Mouse (Mus musculus) MEL (cell line): ENCODE measurements around the gene Ybx2. TPM values are rescaled to one million over a fixed set of nuclear protein-coding genes. Genes with fewer than 3 reads are reported as not detected.
"Not testable (repeated sequence)": the region's sequence is repeated elsewhere in the genome, so short reads cannot be mapped to it uniquely, and the experiment has no call there.

Experiments used
- DNase-seq: peaks from one replicate; pipeline ENCODE4 v3.0.0; 2011; ENCODE audit warnings: low read depth, low spot score
- H3K27ac ChIP-seq: 2 replicates; pipeline ENCODE4 v1.5.1; 2012; ENCODE audit warnings: low read depth, mild to moderate bottlenecking, control low read depth, low read length, moderate library complexity; ENCODE audit not compliant: control insufficient read depth
- H3K27me3 ChIP-seq, 2 experiments: fragments of 150-350 bp in 1 of 2; sonication (generic) in 1 of 2; 2 replicates each; pipeline ENCODE4 v1.6.1; 2012; ENCODE audit warnings: low read length in 2 of 2, mild to moderate bottlenecking in 2 of 2, improper control_type of control experiment in 1 of 2, moderate library complexity in 1 of 2; ENCODE audit not compliant: insufficient read depth in 2 of 2, control insufficient read depth in 1 of 2
- H3K36me3 ChIP-seq, 2 experiments: 2 replicates each; pipeline ENCODE4 v1.6.1; 2012 to 2014; ENCODE audit warnings: low read length in 2 of 2, improper control_type of control experiment in 1 of 2, inconsistent platforms in 1 of 2, mild to moderate bottlenecking in 1 of 2; ENCODE audit not compliant: insufficient read depth in 2 of 2, control insufficient read depth in 1 of 2
- H3K4me1 ChIP-seq, 2 experiments: fragments of 150-350 bp in 1 of 2; sonication (generic) in 1 of 2; 2 replicates each; pipeline ENCODE4 v1.6.1; 2012; ENCODE audit warnings: low read length in 2 of 2, improper control_type of control experiment in 1 of 2, mild to moderate bottlenecking in 1 of 2; ENCODE audit not compliant: insufficient read depth in 2 of 2, control insufficient read depth in 1 of 2
- H3K4me3 ChIP-seq, 2 experiments: fragments of 150-350 bp in 1 of 2; sonication (generic) in 1 of 2; 2 replicates each; pipeline ENCODE4 v1.5.1; 2012; ENCODE audit warnings: low read depth in 2 of 2, low read length in 2 of 2, mild to moderate bottlenecking in 2 of 2, moderate library complexity in 2 of 2, control low read depth in 1 of 2, improper control_type of control experiment in 1 of 2; ENCODE audit not compliant: control insufficient read depth in 1 of 2, insufficient read depth in 1 of 2
- H3K79me2 ChIP-seq: 2 replicates; pipeline ENCODE4 v1.6.1; 2012; ENCODE audit warnings: mild to moderate bottlenecking, low read length, moderate library complexity; ENCODE audit not compliant: control insufficient read depth, poor library complexity, insufficient read depth
- H3K9ac ChIP-seq: 2 replicates; pipeline ENCODE4 v1.6.1; 2012; ENCODE audit warnings: low read depth, mild to moderate bottlenecking, control low read depth, low read length, moderate library complexity; ENCODE audit not compliant: control insufficient read depth, poor library complexity, severe bottlenecking
- H3K9me3 ChIP-seq: fragments of 150-350 bp; sonication (generic); replicated peaks from 2 replicates; pipeline ENCODE4 v1.6.1; 2012; ENCODE audit warnings: mild to moderate bottlenecking, low read length, improper control_type of control experiment, moderate library complexity; ENCODE audit not compliant: insufficient read depth
- BHLHE40 ChIP-seq: IDR thresholded peaks from 2 replicates; pipeline ENCODE4 v1.6.1; 2012; ENCODE audit warnings: low read depth, mild to moderate bottlenecking, inconsistent platforms, low read length, improper control_type of control experiment, borderline replicate concordance
- CHD1 ChIP-seq: IDR thresholded peaks from 2 replicates; pipeline ENCODE4 v1.6.1; 2012; ENCODE audit warnings: low read depth, mild to moderate bottlenecking, inconsistent platforms, low read length, improper control_type of control experiment
- CHD2 ChIP-seq: IDR thresholded peaks from 2 replicates; pipeline ENCODE4 v1.6.1; 2011; ENCODE audit warnings: low read length, improper control_type of control experiment
- E2F4 ChIP-seq: IDR thresholded peaks from 2 replicates; pipeline ENCODE4 v1.6.1; 2011; ENCODE audit warnings: low read depth, low read length, improper control_type of control experiment, borderline replicate concordance
- GABPA ChIP-seq: IDR thresholded peaks from 2 replicates; pipeline ENCODE4 v1.6.1; 2012; ENCODE audit warnings: low read depth, mild to moderate bottlenecking, inconsistent platforms, low read length, improper control_type of control experiment, moderate library complexity
- GATA1 ChIP-seq: IDR thresholded peaks from 2 replicates; pipeline ENCODE4 v1.6.1; 2011; ENCODE audit warnings: low read depth, low read length, improper control_type of control experiment
- MAFK ChIP-seq: IDR thresholded peaks from 2 replicates; pipeline ENCODE4 v1.6.1; 2011; ENCODE audit warnings: low read depth, mild to moderate bottlenecking, low read length, improper control_type of control experiment, borderline replicate concordance
- MAX ChIP-seq: IDR thresholded peaks from 2 replicates; pipeline ENCODE4 v1.6.1; 2011; ENCODE audit warnings: low read length, improper control_type of control experiment
- MAZ ChIP-seq: IDR thresholded peaks from 2 replicates; pipeline ENCODE4 v1.6.1; 2012; ENCODE audit warnings: low read depth, mild to moderate bottlenecking, inconsistent platforms, low read length, improper control_type of control experiment
- MEF2A ChIP-seq: IDR thresholded peaks from 2 replicates; pipeline ENCODE4 v1.6.1; 2014; ENCODE audit warnings: low read depth, mild to moderate bottlenecking, inconsistent platforms, low read length, improper control_type of control experiment; ENCODE audit not compliant: poor library complexity, insufficient replicate concordance, severe bottlenecking; ENCODE audit errors: extremely low read depth
- MXI1 ChIP-seq: IDR thresholded peaks from 2 replicates; pipeline ENCODE4 v1.6.1; 2011; ENCODE audit warnings: mild to moderate bottlenecking, low read depth, low read length, improper control_type of control experiment
- MYB ChIP-seq: IDR thresholded peaks from 2 replicates; pipeline ENCODE4 v1.6.1; 2011; ENCODE audit warnings: mild to moderate bottlenecking, low read depth, low read length, improper control_type of control experiment
- MYC ChIP-seq: IDR thresholded peaks from 2 replicates; pipeline ENCODE4 v1.6.1; 2011; ENCODE audit warnings: low read depth, mild to moderate bottlenecking, low read length, improper control_type of control experiment, moderate library complexity
- NRF1 ChIP-seq: IDR thresholded peaks from 2 replicates; pipeline ENCODE4 v1.6.1; 2014; ENCODE audit warnings: low read depth, mild to moderate bottlenecking, inconsistent platforms, low read length, improper control_type of control experiment, moderate library complexity; ENCODE audit not compliant: poor library complexity, insufficient read depth, severe bottlenecking
- POLR2AphosphoS2 ChIP-seq: IDR thresholded peaks from 2 replicates; pipeline ENCODE4 v1.6.1; 2011; ENCODE audit warnings: low read length, improper control_type of control experiment
- POLR2AphosphoS5 ChIP-seq: IDR thresholded peaks from 2 replicates; pipeline ENCODE4 v1.6.1; 2012; ENCODE audit warnings: low read depth, borderline replicate concordance, mild to moderate bottlenecking, inconsistent platforms, low read length, moderate library complexity, mixed read lengths
- RAD21 ChIP-seq: IDR thresholded peaks from 2 replicates; pipeline ENCODE4 v1.6.1; 2011; ENCODE audit warnings: mild to moderate bottlenecking, low read depth, low read length, improper control_type of control experiment
- RCOR1 ChIP-seq: IDR thresholded peaks from 2 replicates; pipeline ENCODE4 v1.6.1; 2012; ENCODE audit warnings: low read depth, mild to moderate bottlenecking, inconsistent platforms, low read length, improper control_type of control experiment
- TBP ChIP-seq: IDR thresholded peaks from 2 replicates; pipeline ENCODE4 v1.8.0; 2011; ENCODE audit warnings: low read depth, low read length, improper control_type of control experiment
- USF1 ChIP-seq: IDR thresholded peaks from 2 replicates; pipeline ENCODE4 v1.6.1; 2014; ENCODE audit warnings: low read depth, mild to moderate bottlenecking, inconsistent platforms, low read length, improper control_type of control experiment, moderate library complexity
- USF2 ChIP-seq, 2 experiments: IDR thresholded peaks; 2 replicates each; pipeline ENCODE4 v1.6.1; 2011 to 2012; ENCODE audit warnings: improper control_type of control experiment in 2 of 2, low read length in 2 of 2, borderline replicate concordance in 1 of 2, inconsistent platforms in 1 of 2, low read depth in 1 of 2, mild to moderate bottlenecking in 1 of 2; ENCODE audit not compliant: insufficient read depth in 1 of 2
- ZC3H11A ChIP-seq: IDR thresholded peaks from 2 replicates; pipeline ENCODE4 v1.6.1; 2012; ENCODE audit warnings: low read depth, mild to moderate bottlenecking, inconsistent platforms, low read length, improper control_type of control experiment
- ZKSCAN1 ChIP-seq: IDR thresholded peaks from 2 replicates; pipeline ENCODE4 v1.6.1; 2012; ENCODE audit warnings: low read depth, mild to moderate bottlenecking, inconsistent platforms, low read length, improper control_type of control experiment, moderate library complexity
- ZMIZ1 ChIP-seq: IDR thresholded peaks from 2 replicates; pipeline ENCODE4 v1.6.1; 2012; ENCODE audit warnings: low read depth, mild to moderate bottlenecking, inconsistent platforms, low read length, improper control_type of control experiment, moderate library complexity
- ZNF384 ChIP-seq: IDR thresholded peaks from 2 replicates; pipeline ENCODE4 v1.6.1; 2012; ENCODE audit warnings: low read depth, mild to moderate bottlenecking, inconsistent platforms, low read length, improper control_type of control experiment
- polyA plus RNA-seq, 2 experiments: library from polyadenylated mRNA; stranded (reverse) in 1 of 2; unstranded in 1 of 2; fragments of >175 nt in 1 of 2; fragments of >200 nt in 1 of 2; gene quantifications; 2 replicates each; pipeline versions ENCODE4 v1.2.1 to v1.2.4; 2012; ENCODE audit warnings: low replicate concordance in 2 of 2, low read depth in 1 of 2; ENCODE audit not compliant: insufficient read length in 2 of 2, insufficient read depth in 1 of 2, missing spikeins in 1 of 2
- total RNA-seq: library from RNA; depleted of rRNA; stranded (reverse); fragments of 300-350 nt; gene quantifications from 2 replicates; pipeline ENCODE4 v1.2.3, GENCODE M21; 2012

Ybx2 gene
- total and polyA plus RNA-seq, 3 experiments = 0.50 to 0.92 TPM; not detected in 1

DNA sequence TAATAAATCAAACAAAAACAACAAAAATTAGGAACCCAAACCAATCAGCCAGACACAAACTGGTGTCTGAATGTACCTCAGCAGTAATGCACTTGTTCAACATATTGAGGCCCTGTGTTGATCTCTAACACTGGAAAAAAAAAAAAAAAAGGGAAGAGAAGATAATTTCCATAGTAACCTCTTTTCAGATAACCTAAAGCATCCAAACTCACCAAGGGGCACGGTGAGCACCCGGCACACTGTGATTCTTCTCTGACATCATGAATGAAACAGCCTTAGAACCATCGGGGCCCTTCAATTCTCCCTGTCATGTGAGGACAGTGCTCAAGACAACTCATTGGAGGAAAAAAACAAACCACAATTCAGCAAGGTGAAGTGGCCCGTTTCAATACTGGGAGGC, 5.9 kb upstream of the Ybx2 start (continued):
- TF ChIP-seq MYB (no peak), GATA1 (peak; percentile 99), MEF2A (no peak), RCOR1 (peak; percentile 91), MYC (peak; percentile 84; the same call in 1 of the 2 replicates), GABPA (no peak), E2F4 (no peak), POLR2AphosphoS5 (no peak), MAX (peak; percentile 60; the same call in 1 of the 2 replicates), ZNF384 (peak; percentile 99), USF1 (peak; percentile 44), ZKSCAN1 (peak; percentile 87; the same call in 1 of the 2 replicates)

DNA sequence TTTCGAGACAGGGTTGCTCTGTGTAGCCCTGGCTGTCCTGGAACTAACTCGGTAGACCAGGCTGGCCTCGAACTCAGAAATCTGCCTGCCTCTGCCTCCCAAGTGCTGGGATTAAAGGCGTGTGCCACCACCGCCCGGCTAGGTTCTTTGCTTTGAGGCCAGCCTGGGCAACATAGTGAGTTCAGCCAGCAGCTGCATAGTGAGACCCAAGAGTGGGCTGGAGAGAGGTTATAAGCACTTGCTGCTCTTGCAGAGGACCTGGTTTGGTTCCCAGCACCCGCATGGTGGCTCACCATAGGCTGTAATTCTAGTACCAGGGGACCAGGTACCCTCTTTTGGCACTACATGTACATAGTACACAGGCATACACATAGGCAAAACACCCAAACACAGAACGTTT, 5.4 kb upstream of the Ybx2 start:
- not testable (repeated sequence) for H3K9me3 ChIP-seq, H3K4me3 ChIP-seq, H3K79me2 ChIP-seq, H3K27me3 ChIP-seq
- Histone ChIP-seq H3K4me1 (peaks cover 9 to 35% of the 10 kb centered on the region in 2 experiments; a peak in 3 of 4 replicates), H3K36me3 (peaks cover 0 to 34% of the 10 kb centered on the region in 2 experiments; a peak in 2 of 4 replicates), H3K9ac (0 out of 2 replicates have a peak overlapping the region, but pooled peaks have one; percentile 8), H3K27ac (peak overlapping the region; percentile 74)
- 0 out of 2 replicates have a peak, but pooled peaks have one; percentile 3 for TF ChIP-seq MXI1
- DNase-seq = peak; percentile 68

GRCm38 (mm10) chr11:69930967-69931537, 4.5 kb upstream of the Ybx2 start:
- peak; percentile 96 for DNase-seq
- peak overlapping the region; percentile 45 to 47 for H3K4me3 ChIP-seq
- TF ChIP-seq ZMIZ1 = no peak
- 0 out of 2 replicates have a peak, but pooled peaks have one; percentile 12 for TF ChIP-seq TBP
- no peak for TF ChIP-seq MAFK
- peak; percentile 68; the same call in 1 of the 2 replicates for TF ChIP-seq RCOR1
- TF ChIP-seq GABPA = no peak
- TF ChIP-seq MAZ = peak; percentile 78; the same call in 1 of the 2 replicates
- no peak for TF ChIP-seq POLR2AphosphoS2
- no peak for TF ChIP-seq ZKSCAN1
- no peak for TF ChIP-seq RAD21
- TF ChIP-seq CHD1 = peak; percentile 49; the same call in 1 of the 2 replicates
- TF ChIP-seq MYC = peak; percentile 23; the same call in 1 of the 2 replicates
- no peak for TF ChIP-seq USF2 (IDR thresholded peaks at IDR 0.05; ENCODE audit: borderline replicate concordance in 1 of 2, insufficient read depth in 1 of 2, low read depth in 1 of 2, low read length in 2 of 2)
- TF ChIP-seq USF1 = no peak
- no peak for TF ChIP-seq ZNF384
- TF ChIP-seq ZC3H11A = no peak; the same call in 1 of the 2 replicates
- TF ChIP-seq MXI1 = peak; percentile 50; the same call in 1 of the 2 replicates
- no peak for TF ChIP-seq BHLHE40
- TF ChIP-seq MEF2A = no peak
- TF ChIP-seq NRF1 = no peak
- no peak for TF ChIP-seq POLR2AphosphoS5
- TF ChIP-seq CHD2 = no peak
- no peak for TF ChIP-seq MYB

More at GRCm38 (mm10) chr11:69930967-69931537, 4.5 kb upstream of the Ybx2 start:
- H3K27ac ChIP-seq = peak overlapping the region; percentile 99
- H3K36me3 ChIP-seq = peaks cover 0 to 36% of the 10 kb centered on the region in 2 experiments; a peak in 2 of 4 replicates
- peaks cover 9 to 37% of the 10 kb centered on the region in 2 experiments; a peak in 3 of 4 replicates for H3K4me1 ChIP-seq
- H3K27me3 ChIP-seq = no peaks in the 10 kb centered on the region
- H3K9ac ChIP-seq = peak overlapping the region; percentile 56
- no peaks in the 10 kb centered on the region for H3K9me3 ChIP-seq
- H3K79me2 ChIP-seq = no peaks in the 10 kb centered on the region
